Mouse (Mus musculus) ovary, postnatal 36 days (tissue): ENCODE measurements around the gene Rnf135.
"Not testable (repeated sequence)": the region's sequence is repeated elsewhere in the genome, so short reads cannot be mapped to it uniquely, and the experiment has no call there.

ENCODE experiments used
- DNase-seq: peaks from one replicate; pipeline ENCODE4 v3.0.0; 2022; ENCODE audit warnings: low spot score, mixed read lengths

Rnf135 gene

DNA sequence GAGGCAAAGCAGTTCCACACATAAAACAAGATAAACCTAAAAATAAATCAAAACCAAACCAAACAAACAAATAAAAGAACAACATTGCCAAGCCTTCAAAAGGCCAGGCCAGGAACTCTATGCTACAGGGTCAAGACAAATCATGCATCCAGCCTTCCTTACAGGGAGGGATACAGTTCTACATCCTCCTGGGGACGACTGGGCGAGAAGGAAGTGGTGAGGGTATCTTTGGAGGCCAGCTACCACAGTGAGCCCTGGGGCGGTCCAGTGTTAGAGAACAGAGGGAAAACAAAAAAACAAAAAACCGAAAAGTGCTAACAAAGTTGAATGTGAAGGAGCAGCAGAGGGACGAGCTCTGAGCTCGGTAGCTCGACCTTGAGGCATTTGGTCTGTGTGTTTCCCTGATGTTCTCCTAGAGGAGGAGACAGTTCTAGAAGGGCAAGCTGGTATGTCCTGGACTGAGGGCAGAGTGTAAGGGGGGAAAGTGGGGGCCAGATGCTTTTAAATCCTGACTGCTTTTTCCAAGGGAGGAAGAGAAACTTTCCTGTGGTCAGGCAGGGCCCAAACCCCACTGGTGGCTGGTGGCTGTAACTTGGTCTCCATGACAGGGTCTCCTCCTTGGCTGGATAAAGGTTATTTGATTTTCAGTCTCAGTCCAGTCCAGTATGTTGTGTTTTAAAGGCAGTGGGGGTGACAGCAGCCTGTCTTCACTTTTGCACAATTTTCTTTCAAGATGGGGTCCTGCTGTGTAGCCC lies 20.1 kb upstream of the Rnf135 start:
- no peak for DNase-seq

DNA sequence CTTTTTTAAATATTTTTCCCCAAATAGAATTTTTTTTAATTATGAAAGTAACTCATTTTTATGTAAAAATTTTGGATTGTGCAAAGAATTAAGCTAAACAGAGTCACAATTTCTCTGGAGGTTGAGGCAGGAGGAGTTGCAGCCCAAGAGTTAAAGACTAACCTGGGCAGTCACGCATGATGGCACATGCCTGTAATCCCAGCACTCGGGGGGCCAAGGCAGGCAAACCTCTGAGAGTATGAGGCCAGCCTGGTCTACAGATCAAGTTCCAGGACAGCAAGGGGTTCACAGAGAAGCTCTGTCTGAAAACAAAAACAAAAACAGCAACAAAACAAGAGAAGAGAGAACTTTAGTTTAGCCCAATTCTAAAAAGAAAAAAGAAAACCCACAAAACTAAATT lies 19.4 kb upstream of the Rnf135 start:
- no peak for DNase-seq

DNA sequence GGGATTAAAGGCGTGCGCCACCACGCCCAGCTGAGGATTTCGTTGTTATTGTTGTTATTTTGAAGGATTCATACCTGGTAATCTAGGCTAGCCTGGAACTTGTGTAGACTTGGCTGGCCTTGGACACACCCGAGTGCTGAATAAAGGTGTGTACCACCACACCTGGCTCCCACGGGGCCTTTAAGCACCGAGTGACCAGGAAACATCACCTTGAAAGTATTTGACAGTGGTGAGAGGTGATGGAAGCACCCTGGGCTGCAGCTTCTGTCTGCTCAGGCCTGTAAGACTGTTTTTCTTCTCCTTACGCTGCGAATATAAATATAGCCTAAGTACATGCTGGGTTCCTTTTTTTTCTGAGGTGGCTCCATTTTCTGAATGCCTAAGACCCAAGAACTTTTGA lies 15.5 kb upstream of the Rnf135 start:
- DNase-seq: no peak

DNA sequence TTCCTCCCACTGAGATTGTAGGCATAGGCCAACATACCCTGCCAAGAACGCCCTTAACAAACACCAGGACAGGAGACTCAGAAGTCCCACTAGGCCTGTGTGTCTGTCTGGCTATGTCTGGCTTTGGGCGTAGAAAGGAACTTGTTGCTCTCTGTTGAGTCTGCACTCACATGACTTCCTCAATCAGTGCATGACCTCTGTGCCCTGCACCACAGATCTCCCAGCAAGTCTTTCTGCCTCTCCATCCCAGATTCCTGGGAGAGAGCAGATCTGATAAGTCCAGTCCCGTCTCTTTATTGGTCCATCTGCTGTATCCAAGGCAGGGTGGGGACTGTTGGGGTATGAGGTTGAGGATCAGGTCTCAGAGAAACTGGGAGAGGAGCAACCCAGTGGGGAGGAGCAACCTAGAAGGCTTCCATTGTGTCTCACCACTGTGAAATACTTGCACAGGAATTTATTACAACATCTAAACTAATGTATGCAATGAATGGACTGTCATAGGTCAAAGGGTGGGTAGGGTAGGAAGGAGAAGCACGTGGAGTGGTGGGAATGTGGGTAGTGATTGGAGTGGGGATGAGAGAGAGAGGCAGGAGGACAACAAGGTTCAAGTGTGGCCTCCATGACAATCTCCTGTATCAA lies 14.9 kb upstream of the Rnf135 start:
- DNase-seq: no peak

DNA sequence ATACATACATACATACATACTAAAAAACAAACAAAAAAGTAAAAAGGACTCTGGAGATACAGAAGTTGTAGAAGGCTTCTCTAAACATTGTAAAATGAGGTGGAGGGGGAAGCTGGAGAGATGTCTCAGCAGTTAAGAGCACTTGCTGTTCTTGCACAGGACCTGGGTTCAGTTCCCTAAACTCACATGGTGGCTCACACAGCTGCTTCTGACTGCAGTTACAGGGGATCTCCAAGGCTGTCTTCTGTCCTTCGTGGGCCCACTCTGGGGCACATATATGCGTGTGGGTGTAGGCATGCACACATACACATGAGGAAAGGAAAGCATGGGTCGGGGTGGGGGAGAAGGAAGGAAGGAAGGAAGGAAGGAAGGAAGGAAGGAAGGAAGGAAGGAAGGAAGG lies 14.0 kb upstream of the Rnf135 start:
- DNase-seq: no peak

DNA sequence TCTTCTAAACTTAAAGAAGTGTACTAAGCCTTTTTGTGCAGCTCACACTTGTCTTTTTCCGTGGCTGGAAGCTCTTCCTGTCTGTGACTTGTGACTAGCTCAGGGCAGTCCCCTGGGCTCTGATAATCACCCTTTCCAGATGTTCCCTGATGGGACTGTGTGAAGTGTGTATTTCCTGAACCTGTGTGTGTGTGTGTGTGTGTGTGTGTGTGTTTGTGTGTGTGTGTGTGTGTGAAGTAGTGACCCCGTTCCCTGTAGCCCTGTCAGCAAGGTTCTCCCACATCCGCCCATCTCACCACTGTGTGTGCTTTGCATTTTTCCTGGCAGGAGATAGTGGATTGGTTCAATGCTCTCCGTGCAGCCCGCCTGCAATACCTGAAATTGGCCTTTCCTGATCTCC lies 13.3 kb upstream of the Rnf135 start:
- no peak for DNase-seq

DNA sequence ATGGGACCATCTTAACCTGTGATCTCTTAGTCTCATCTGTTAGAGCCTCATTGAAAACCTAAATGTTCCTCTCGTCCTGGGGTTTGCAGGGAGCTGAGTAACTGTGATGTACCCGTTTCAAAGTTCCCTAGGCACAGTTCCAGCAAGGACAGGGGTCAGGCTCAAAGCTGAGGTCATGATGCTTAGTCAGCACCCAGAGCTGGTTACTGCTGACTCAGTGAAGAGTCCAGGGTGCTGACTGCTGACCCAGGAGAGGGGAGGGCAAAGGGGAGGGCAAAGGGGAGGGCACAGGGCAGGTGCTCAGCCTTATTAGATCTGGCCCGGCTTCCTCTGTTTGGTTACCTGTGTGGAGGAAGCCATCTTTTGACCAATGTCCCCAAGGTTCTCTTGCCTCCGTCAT lies 11.8 kb upstream of the Rnf135 start:
- DNase-seq: no peak

DNA sequence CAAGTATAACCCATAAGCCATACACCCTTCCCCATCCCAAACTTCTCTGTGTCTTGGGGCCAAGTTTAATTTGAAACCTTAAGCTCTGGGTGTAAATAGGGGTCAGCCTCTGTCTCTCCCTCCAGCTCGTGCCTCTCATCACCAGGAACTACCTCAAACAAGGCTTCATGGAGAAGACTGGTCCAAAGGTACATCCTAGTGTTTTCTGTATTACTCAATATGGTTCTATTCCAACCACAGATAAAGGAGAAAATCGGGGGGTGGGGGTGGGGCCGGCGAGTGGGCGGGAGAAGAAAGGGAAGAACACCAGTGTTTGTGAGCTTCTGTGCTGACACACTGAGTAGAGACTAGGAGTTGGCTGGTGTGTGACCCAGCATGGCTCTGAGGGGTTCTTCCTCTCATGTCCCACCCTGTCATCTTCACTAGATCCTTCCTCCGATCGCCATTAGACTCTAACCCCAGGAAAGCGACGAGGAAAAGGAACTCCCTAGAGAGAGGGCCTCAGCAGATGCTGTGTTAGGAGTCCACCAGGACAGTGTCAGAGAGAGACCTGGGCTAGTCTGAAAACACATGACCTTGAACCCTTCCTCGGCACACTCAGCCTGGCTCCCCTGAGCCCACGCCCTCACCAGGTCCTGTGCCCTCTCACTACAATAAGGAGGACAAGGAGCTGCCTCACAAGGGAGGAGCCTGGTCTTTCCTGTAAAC lies 9.5 kb upstream of the Rnf135 start:
- DNase-seq: no peak

DNA sequence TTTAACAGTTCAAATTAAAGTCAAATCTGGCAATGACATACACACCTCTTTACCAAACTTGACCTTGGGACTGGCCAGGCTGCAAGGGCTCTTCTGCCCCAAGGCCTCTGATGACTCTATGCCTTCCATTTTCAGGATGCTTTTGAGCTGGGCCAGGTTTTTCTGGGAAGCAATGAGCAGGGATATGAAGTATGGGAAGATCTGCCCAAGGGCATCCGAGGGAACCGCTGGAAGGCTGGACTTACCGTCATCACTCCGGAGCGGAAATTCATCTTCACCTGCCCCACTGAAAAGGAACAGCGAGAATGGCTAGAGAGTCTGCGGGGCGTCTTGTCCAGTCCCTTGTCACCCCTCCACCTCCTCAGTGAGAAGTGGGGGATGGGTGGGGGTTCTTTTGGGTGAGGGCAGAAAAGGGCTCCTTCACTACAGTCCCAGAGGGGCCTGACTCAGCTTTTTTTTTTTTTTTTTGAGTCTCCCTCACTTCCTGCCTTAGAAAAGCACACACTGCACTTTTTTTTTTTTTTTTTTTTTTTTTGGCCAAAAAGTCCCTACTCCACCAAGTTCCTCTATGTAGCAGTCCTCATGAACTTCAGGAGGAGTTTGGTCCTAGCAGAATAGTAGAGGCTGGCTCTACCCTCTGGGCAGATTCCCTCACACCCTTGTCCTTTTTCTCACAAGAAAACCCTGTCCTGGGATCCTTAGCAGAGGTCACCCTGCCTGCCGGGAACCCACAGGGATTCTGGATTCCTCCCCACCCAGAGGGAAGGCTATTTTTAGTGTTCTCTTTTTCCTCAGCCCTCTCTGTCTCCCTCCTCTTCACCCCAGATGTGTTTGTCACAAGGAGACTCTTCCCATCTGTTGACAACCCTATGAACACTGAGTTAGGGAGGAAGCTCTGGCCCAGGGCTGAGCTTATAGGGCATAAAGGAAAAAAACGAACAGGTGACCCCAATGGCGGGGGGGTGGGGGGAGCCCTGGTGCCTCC lies 6.4 kb upstream of the Rnf135 start:
- DNase-seq: no peak

DNA sequence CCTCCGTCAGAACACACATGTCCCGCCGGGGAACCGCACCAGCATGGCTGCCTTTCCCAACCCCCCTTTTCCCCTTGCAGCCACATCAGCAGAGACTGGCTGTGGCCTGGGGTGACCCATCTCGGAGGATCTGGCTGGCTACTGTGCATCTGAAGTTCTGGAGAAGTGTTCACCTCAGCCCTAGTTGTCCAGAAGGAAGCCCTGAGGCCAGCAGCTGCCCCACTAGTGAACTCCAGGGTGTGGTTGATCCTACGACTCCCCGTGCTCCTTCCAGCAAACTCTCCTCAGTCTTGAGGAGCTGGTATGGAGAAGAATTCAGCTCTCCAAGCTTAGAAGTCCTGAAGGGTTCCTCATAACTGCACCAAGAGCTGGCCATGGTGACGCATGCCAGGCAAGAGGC lies 5.3 kb upstream of the Rnf135 start:
- no peak for DNase-seq

DNA sequence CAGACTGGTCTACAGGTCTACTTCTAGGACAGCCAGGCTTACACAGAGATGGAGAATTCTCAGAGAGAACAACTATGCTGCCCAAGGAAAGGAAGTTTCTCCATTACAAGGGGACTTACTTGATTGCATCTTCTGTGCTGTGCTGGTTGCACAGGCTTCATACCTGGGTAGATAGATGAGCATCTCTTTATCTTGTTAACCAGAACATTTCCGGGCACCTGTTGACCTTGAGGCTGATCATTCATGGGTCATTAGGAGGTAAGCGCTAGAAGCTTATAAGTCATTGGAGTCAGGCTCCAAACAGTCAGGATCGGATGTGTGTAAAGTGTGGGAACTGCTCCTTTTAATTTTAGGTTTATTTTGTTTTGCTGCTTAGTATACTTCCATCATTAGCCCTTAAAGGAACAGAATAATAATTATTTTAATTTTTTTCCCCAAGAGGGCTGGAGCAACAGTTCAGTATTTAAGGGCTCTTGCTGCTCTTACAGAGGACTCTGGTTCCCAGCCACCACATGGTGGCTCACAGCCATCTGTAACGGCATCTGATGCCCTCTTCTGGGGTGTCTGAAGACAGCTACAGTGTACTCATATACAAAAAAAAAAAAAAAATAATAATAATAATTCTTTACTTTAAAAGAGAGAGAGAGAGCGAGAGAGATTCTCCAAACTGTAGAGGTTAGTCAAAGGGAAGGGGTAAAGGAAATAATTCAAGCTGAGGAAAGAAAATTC lies 2.5 kb upstream of the Rnf135 start:
- no peak for DNase-seq

DNA sequence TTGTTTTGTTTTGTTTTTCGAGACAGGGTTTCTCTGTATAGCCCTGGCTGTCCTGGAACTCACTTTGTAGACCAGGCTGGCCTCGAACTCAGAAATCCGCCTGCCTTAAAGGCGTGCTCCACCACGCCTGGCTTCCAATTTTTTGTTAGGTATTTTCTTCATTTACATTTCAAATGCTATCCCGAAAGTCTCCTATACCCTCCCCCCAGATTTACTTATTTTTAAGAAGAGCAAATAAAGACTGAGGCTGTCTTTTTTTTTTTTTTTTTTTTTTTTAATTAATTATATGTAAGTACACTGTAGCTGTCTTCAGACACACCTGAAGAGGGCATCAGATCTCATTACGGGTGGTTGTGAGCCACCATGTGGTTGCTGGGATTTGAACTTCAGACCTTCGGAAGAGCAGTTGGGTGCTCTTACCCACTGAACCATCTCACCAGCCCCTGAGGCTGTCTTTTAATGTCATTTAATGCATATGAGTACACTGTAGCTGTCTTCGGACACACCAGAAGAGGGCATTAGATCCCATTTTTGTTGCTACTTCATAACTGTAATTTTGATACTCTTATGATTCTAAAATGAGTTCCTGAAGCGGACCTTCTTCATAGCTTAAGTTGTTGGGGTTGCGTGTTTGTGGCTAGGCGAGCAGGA lies 472 bp upstream of the Rnf135 start:
- DNase-seq: not testable (repeated sequence)

DNA sequence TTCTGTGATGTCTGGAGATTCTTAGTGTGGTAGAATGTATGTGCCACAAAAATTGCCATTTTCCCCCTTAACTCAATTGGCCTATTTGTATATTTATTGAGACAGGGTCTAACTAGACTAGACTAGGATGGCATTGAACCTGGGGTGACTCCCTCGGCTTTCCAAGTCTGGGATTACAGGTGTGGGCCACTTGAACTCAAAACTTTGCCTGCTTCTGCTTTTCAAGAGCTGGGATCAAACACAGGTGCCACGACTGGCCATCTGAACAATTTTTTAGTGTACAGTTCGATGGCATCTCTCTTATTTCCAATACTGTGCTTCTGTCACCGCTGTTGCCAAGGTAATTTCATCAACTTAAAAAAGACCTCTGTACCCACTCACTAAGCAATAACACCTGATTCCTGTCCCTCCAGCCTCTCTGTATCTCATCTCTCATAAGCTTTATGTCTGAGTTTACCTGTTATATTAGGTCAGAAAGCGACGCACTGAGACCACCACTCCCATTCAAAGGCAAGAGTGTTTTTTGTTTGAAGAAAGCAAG lies 950 bp downstream of the Rnf135 start:
- no peak for DNase-seq

DNA sequence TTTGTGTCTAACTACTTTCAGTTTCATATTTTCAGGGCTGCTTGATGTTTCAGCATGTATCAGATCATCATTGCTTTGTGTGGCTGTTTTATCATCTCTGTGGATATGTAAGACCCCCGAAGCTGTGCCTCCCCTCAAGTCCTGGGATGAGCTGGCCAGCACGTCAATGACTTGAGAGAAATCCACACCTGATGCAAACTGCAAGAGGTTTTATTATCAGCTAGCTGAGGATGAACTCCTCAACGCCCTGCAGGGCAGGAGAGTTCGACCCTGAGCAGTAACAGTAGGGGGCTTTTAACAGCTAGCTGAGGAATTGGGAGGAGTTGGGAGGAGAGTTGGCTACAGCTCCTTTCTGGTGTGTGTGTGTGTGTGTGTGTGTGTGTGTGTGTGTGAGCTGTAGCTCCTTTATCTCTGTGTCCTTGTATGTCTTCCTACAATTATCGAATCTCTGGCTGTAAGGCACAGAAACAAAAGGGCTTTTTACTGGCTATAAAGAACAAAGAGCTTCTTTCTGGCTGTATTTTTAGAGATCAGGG lies 1.9 kb downstream of the Rnf135 start:
- DNase-seq: not testable (repeated sequence)

DNA sequence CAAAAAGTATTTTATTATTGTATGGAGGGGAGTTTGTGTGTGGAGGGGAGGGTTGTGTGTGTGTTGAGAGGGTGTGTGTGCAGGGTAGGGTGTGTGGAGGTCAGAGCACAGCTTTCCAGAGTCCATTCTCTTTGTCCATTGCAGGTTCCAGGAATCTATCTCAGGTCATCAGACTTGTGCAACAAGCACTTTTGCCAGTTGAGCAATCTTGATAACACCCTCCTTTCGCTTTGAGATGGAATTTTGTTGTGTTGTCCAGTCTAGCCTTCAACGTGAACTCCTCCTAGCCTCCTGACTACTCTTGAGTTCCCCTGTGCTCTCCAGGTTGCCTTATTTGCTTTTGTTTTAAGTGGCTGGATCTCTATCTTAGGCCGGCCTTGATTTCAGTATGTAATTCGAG lies 6.6 kb downstream of the Rnf135 start:
- DNase-seq: no peak

DNA sequence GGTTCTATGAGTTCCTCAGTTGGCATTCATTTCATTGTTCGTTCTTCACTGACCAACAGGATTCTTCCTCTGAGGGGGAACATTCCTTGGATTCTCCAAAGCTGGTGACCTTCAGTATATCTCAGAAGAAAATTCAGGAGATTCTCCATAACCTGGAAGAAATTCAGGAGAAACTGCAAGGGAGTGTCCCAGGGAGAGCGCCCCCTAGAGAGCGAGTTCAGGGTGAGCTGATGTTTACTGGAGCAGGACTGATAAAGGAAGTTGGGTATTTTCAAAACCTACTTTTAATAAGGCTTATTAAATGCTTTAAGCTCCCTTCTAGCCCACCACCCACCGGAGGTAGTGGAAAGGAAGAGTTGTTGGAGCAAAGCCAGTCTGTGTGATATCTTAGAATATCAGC lies 10.2 kb downstream of the Rnf135 start:
- DNase-seq: no peak

DNA sequence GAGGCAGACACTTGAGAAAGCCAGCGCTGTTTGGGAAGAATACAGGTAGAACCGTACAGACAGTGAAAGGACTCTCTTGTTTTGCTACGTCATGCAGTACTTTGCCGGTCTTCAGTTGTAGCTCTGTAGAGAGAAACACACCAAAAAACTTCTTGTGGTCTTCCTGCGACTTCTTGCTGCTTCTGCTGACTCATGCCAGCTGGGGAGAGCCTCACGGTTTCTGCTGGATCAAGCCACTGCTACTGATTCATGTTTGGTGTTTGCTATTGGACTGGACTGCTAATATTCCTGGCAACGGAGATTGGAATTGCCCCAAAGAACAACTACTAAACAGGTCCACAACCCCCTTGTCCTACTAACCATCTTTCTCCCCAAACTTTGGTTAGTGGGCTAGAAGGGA lies 12.7 kb downstream of the Rnf135 start:
- DNase-seq: no peak

DNA sequence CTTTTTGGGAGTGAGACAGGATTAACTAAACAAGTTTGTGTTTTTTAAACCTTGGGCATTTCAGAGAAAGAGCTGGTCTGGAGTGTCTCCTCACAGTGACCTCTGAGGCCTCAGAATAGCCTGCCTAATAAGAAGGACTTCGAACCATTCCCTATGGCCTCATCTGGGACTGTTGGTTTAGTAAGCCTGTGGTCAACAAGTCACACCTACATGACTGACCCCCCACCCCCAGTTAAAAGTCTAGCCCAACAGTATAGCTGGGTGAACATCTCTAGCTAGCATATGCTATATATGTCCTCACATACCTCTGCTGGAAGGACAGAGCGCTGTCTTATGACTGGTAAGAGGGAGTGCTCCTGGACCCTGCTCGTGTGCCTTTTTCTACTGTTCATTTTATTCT lies 15.7 kb downstream of the Rnf135 start:
- no peak for DNase-seq

DNA sequence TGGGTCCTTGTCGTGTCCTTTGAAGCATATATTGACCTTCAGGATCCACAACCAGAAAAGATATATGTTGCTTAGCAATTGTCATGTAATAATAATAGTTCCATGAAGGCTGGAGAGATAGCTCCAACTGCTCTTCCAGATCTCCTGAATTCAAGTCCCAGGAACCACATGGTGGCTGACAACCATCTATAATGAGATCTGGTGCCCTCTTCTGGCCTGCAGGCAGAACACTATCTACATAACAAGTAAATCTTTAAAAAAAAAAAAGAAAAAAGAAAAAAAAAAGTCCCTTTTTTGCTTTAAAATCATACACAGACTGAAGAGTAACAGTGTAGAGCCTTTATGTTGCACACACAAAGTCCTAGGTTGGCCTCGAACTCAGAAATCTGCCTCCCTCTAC lies 16.1 kb downstream of the Rnf135 start:
- no peak for DNase-seq

DNA sequence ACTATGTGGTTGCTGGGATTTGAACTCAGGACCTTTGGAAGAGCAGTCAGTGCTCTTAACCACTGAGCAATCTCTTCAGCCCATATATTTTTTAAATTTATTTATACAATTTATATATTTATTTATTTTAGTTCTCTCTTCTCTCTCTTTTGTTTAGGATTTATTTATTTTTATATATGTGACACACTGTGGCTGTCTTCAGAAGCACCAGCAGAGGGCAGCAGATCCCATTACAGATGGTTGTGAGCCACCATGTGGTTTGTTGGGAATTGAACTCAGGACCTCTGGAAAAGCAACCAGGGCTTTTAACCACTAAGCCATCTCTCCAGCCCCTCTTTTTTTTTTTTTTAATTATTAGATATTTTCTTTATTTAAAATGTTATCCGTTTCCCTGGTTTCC lies 16.7 kb downstream of the Rnf135 start:
- no peak for DNase-seq
